Mouse (Mus musculus): Measurements from ENCODE around the gene Spem2. TPM values are rescaled to one million over a fixed set of nuclear protein-coding genes. Genes with fewer than 3 reads are reported as not detected.

Gene Spem2
- polyA plus RNA-seq, 1 experiment from 2014 or later = 0.08 TPM

GRCm38 (mm10) chr11:69823456-69823855 lies 5.2 kb upstream of the Spem2 start:
- Histone ChIP-seq H3K9me3 (no peaks in the 10 kb centered on the region), H3K4me3 (no peak overlapping the region), H3K4me1 (no peaks in the 10 kb centered on the region), H3K27ac (no peak overlapping the region), H3K27me3 (ENCODE audit: insufficient read depth, poor library complexity, severe bottlenecking) (no peaks in the 10 kb centered on the region), H3K36me3 (peaks cover 35% of the 10 kb centered on the region)
- 65% methylated on average over 2 of the region's 2 CpGs for WGBS
- DNase-seq (ENCODE audit: low spot score) = no peak

- WGBS = 80% methylated on average over 3 of the region's 3 CpGs
- no peak within 1 kb of the TSS for H3K4me3 ChIP-seq
- no peak for DNase-seq (ENCODE audit: low spot score)
- peaks cover 22% of the 10 kb centered on the region for H3K36me3 ChIP-seq
- no peak within 1 kb of the TSS for H3K27ac ChIP-seq
- H3K9me3 ChIP-seq = 0 out of 2 replicates have a peak, but pooled peaks cover 5% of the 10 kb centered on the region
- no peaks in the 10 kb centered on the region for H3K4me1 ChIP-seq
- H3K27me3 ChIP-seq (ENCODE audit: insufficient read depth, poor library complexity, severe bottlenecking) = peaks cover 11% of the 10 kb centered on the region; the same call in 1 of the 2 replicates
Measured at GRCm38 (mm10) chr11:69822080-69822479, 3.8 kb upstream of the Spem2 start, which contains the start of gene Spem1. Spem1 (minus strand) TSS chr11:69822180.

- no peak for DNase-seq (ENCODE audit: low spot score)
- 83% methylated on average over 8 of the region's 8 CpGs for WGBS
- peaks cover 20% of the 10 kb centered on the region; the same call in 1 of the 2 replicates for H3K27me3 ChIP-seq (ENCODE audit: insufficient read depth, poor library complexity, severe bottlenecking)
- H3K9me3 ChIP-seq = 0 out of 2 replicates have a peak, but pooled peaks cover 5% of the 10 kb centered on the region
- no peaks in the 10 kb centered on the region for H3K4me1 ChIP-seq
- no peaks in the 10 kb centered on the region; the same call in 1 of the 2 replicates for H3K36me3 ChIP-seq
- no peak overlapping the region for H3K27ac ChIP-seq
- H3K4me3 ChIP-seq = no peak overlapping the region
Measured at GRCm38 (mm10) chr11:69818871-69819270, 606 bp upstream of the Spem2 start.

- WGBS = 87% methylated on average over 12 of the region's 12 CpGs
- Histone ChIP-seq H3K27me3 (ENCODE audit: insufficient read depth, poor library complexity, severe bottlenecking) (peaks cover 24% of the 10 kb centered on the region; the same call in 1 of the 2 replicates), H3K36me3 (no peaks in the 10 kb centered on the region; the same call in 1 of the 2 replicates), H3K27ac (no peak overlapping the region), H3K4me1 (no peaks in the 10 kb centered on the region), H3K9me3 (0 out of 2 replicates have a peak, but pooled peaks cover 5% of the 10 kb centered on the region), H3K4me3 (no peak overlapping the region)
- DNase-seq (ENCODE audit: low spot score) = no peak
Measured at GRCm38 (mm10) chr11:69816520-69816919, 1.7 kb downstream of the Spem2 start.

GRCm38 (mm10) chr11:69815155-69815554 lies 3.1 kb downstream of the Spem2 start, which contains the start of gene Gm39566:
Gm39566 (minus strand) TSS chr11:69815298.
- 53% methylated on average over 10 of the region's 10 CpGs for WGBS
- 0 out of 2 replicates have a peak, but pooled peaks cover 5% of the 10 kb centered on the region for H3K9me3 ChIP-seq
- H3K36me3 ChIP-seq = no peaks in the 10 kb centered on the region; the same call in 1 of the 2 replicates
- H3K4me3 ChIP-seq = no peak within 1 kb of the TSS
- H3K27me3 ChIP-seq (ENCODE audit: insufficient read depth, poor library complexity, severe bottlenecking) = peaks cover 30% of the 10 kb centered on the region
- no peaks in the 10 kb centered on the region for H3K4me1 ChIP-seq
- no peak for DNase-seq (ENCODE audit: low spot score)
- H3K27ac ChIP-seq = no peak within 1 kb of the TSS; the same call in 1 of the 2 replicates

GRCm38 (mm10) chr11:69810280-69810679 lies 8.0 kb downstream of the Spem2 start:
- no peak for DNase-seq (ENCODE audit: low spot score)
- H3K4me3 ChIP-seq = no peak overlapping the region
- H3K27me3 ChIP-seq (ENCODE audit: insufficient read depth, poor library complexity, severe bottlenecking) = peaks cover 41% of the 10 kb centered on the region
- H3K9me3 ChIP-seq = 0 out of 2 replicates have a peak, but pooled peaks cover 3% of the 10 kb centered on the region
- peaks cover 3% of the 10 kb centered on the region; the same call in 1 of the 2 replicates for H3K4me1 ChIP-seq
- no peak overlapping the region for H3K27ac ChIP-seq
- no peaks in the 10 kb centered on the region for H3K36me3 ChIP-seq

- Histone ChIP-seq H3K9me3 (0 out of 2 replicates have a peak, but pooled peaks cover 3% of the 10 kb centered on the region), H3K27ac (no peak overlapping the region), H3K4me3 (no peak overlapping the region), H3K36me3 (no peaks in the 10 kb centered on the region), H3K27me3 (ENCODE audit: insufficient read depth, poor library complexity, severe bottlenecking) (peaks cover 57% of the 10 kb centered on the region), H3K4me1 (peaks cover 29% of the 10 kb centered on the region)
- DNase-seq (ENCODE audit: low spot score) = no peak
- 77% methylated on average over 2 of the region's 2 CpGs for WGBS
Measured at GRCm38 (mm10) chr11:69807641-69808040, 10.6 kb downstream of the Spem2 start.

- peaks cover 42% of the 10 kb centered on the region for H3K4me1 ChIP-seq
- H3K36me3 ChIP-seq = no peaks in the 10 kb centered on the region
- peaks cover 70% of the 10 kb centered on the region for H3K27me3 ChIP-seq (ENCODE audit: insufficient read depth, poor library complexity, severe bottlenecking)
- no peak for DNase-seq (ENCODE audit: low spot score)
- no peak overlapping the region for H3K27ac ChIP-seq
- 0 out of 2 replicates have a peak, but pooled peaks cover 3% of the 10 kb centered on the region for H3K9me3 ChIP-seq
- 69% methylated on average over 4 of the region's 4 CpGs for WGBS
- H3K4me3 ChIP-seq = no peak overlapping the region
Measured at GRCm38 (mm10) chr11:69806378-69806777, 11.9 kb downstream of the Spem2 start.

GRCm38 (mm10) chr11:69804972-69805909 lies 13.0 kb downstream of the Spem2 start, which contains the start of gene Tmem102:
Tmem102 (minus strand) TSS chr11:69805624.
- WGBS = 8% methylated on average over 29 of the region's 29 CpGs
- Histone ChIP-seq H3K27me3 (ENCODE audit: insufficient read depth, poor library complexity, severe bottlenecking) (peaks cover 72% of the 10 kb centered on the region), H3K4me3 (peak within 1 kb of the TSS; percentile 71), H3K9me3 (0 out of 2 replicates have a peak, but pooled peaks cover 3% of the 10 kb centered on the region), H3K27ac (no peak within 1 kb of the TSS; the same call in 1 of the 2 replicates), H3K36me3 (no peaks in the 10 kb centered on the region), H3K4me1 (peaks cover 53% of the 10 kb centered on the region)
- DNase-seq (ENCODE audit: low spot score) = no peak

GRCm38 (mm10) chr11:69804652-69804940 lies 13.7 kb downstream of the Spem2 start:
- peaks cover 60% of the 10 kb centered on the region for H3K4me1 ChIP-seq
- no peak overlapping the region for H3K27ac ChIP-seq
- 0 out of 2 replicates have a peak, but pooled peaks cover 3% of the 10 kb centered on the region for H3K9me3 ChIP-seq
- DNase-seq (ENCODE audit: low spot score) = no peak
- peak overlapping the region; percentile 71 for H3K4me3 ChIP-seq
- peaks cover 78% of the 10 kb centered on the region for H3K27me3 ChIP-seq (ENCODE audit: insufficient read depth, poor library complexity, severe bottlenecking)
- H3K36me3 ChIP-seq = no peaks in the 10 kb centered on the region
- WGBS = 6% methylated on average over 12 of the region's 12 CpGs

- Histone ChIP-seq H3K27me3 (ENCODE audit: insufficient read depth, poor library complexity, severe bottlenecking) (peaks cover 84% of the 10 kb centered on the region), H3K4me3 (peak overlapping the region; percentile 71), H3K4me1 (peaks cover 66% of the 10 kb centered on the region), H3K27ac (peak overlapping the region; percentile 83), H3K36me3 (no peaks in the 10 kb centered on the region), H3K9me3 (0 out of 2 replicates have a peak, but pooled peaks cover 3% of the 10 kb centered on the region)
- peak; percentile 91 for DNase-seq (ENCODE audit: low spot score)
- WGBS = under 1% methylated on average over 60 of the region's 60 CpGs
Measured at GRCm38 (mm10) chr11:69803786-69804651, 14.2 kb downstream of the Spem2 start.

- 3% methylated on average over 12 of the region's 12 CpGs for WGBS
- Histone ChIP-seq H3K4me3 (peak overlapping the region; percentile 71), H3K9me3 (0 out of 2 replicates have a peak, but pooled peaks cover 3% of the 10 kb centered on the region), H3K36me3 (no peaks in the 10 kb centered on the region), H3K27ac (peak overlapping the region; percentile 83), H3K4me1 (peaks cover 68% of the 10 kb centered on the region), H3K27me3 (ENCODE audit: insufficient read depth, poor library complexity, severe bottlenecking) (peaks cover 91% of the 10 kb centered on the region)
- DNase-seq (ENCODE audit: low spot score) = no peak
Measured at GRCm38 (mm10) chr11:69803328-69803727, 14.9 kb downstream of the Spem2 start.

Data from heart, embryonic 10.5 days (tissue).